Comparison of ENCODE assay signal across 28 mouse cellular contexts in genomic region chr6:144584854-144585253, GRCm38 (mm10).
A peak's percentile ranks its signal among the peaks of the same experiment; 100 is the strongest.
DNase-seq lines count a peak whose midpoint lies in the region; ATAC-seq and TF ChIP-seq lines count a peak whose summit lies in the region.
"Had no signal": no experiment of that assay in that cellular context is flagged by ENCODE, and none has a peak within 500 bp of the region (broad histone marks: within the 10 kb centered on the region; RNA-seq: fewer than 3 reads in every experiment).

No protein-coding gene starts in this region.

- no peak overlapping the region for H3K9ac ChIP-seq in kidney, postnatal 0 days (ENCODE audit: low read depth, low read length)
- no peak overlapping the region for H3K9ac ChIP-seq in intestine, embryonic 16.5 days (ENCODE audit: low read depth, low read length)
- no peak overlapping the region for H3K9ac ChIP-seq in stomach, embryonic 15.5 days
- H3K9ac ChIP-seq: embryonic facial prominence, embryonic 12.5 days; forebrain, embryonic 15.5 days; hindbrain, embryonic 13.5 days; limb, embryonic 15.5 days; liver, embryonic 13.5 days had no signal

- no peaks in the 10 kb centered on the region for H3K9me3 ChIP-seq in kidney, postnatal 0 days (replicated peaks; ENCODE audit: low read length)
- no peaks in the 10 kb centered on the region for H3K9me3 ChIP-seq in intestine, embryonic 16.5 days (ENCODE audit: control insufficient read depth, low read length)
- no peaks in the 10 kb centered on the region for H3K9me3 ChIP-seq in stomach, embryonic 15.5 days
- H3K9me3 ChIP-seq: embryonic facial prominence, embryonic 12.5 days; forebrain, embryonic 15.5 days; heart, embryonic 10.5 days; hindbrain, embryonic 13.5 days; limb, embryonic 10.5 days; limb, embryonic 15.5 days; liver, embryonic 13.5 days had no signal

- H3K4me2 ChIP-seq in kidney, postnatal 0 days (ENCODE audit: low read length) = no peak overlapping the region
- H3K4me2 ChIP-seq in intestine, embryonic 16.5 days (ENCODE audit: low read depth, low read length) = 0 out of 2 replicates have a peak overlapping the region, but pooled peaks have one; percentile 2
- no peak overlapping the region; the same call in 1 of the 2 replicates for H3K4me2 ChIP-seq in stomach, embryonic 15.5 days
- H3K4me2 ChIP-seq: embryonic facial prominence, embryonic 12.5 days; forebrain, embryonic 15.5 days; hindbrain, embryonic 13.5 days; limb, embryonic 15.5 days; liver, embryonic 13.5 days had no signal

- TF ChIP-seq CTCF in kidney, postnatal 0 days (IDR thresholded peaks at IDR 0.05; ENCODE audit: low read depth) = no peak

- WGBS in kidney, postnatal 0 days = 24% methylated on average over 5 of the region's 5 CpGs
- 30% methylated on average over 5 of the region's 5 CpGs for WGBS in intestine, embryonic 16.5 days
- 34% methylated on average over 5 of the region's 5 CpGs for WGBS in stomach, embryonic 15.5 days

- no peak; the same call in 1 of the 2 replicates for ATAC-seq in kidney, postnatal 0 days (replicated peaks; ENCODE audit: low FRiP score, low read depth)
- peak; percentile 83 for ATAC-seq in intestine, embryonic 16.5 days
- peak; percentile 66; the same call in 1 of the 2 replicates for ATAC-seq in stomach, embryonic 15.5 days (ENCODE audit: insufficient read depth, low FRiP score, low read depth)
- ATAC-seq: forebrain, embryonic 15.5 days had no signal

- peak; percentile 14 for DNase-seq in kidney, postnatal 0 days (ENCODE audit: low spot score)
- DNase-seq in kidney, postnatal 36 days = no peak
- peak; percentile 60 for DNase-seq in NIH3T3 (ENCODE audit: low read depth)
- DNase-seq in layer of hippocampus, adult 9-11 months = no peak
- no peak for DNase-seq in spleen, adult 12 weeks (ENCODE audit: low spot score)
- DNase-seq in lung, postnatal 25 days (ENCODE audit: low spot score) = no peak
- DNase-seq: adrenal gland, adult 8-10 months; B cell, adult 2 months; cerebellum, adult 2 months; cerebellum, postnatal 14 days; embryo, embryonic 11 days; gastrocnemius, adult 2 months; heart, postnatal 4 days; kidney, adult 18-20 months; liver, embryonic 13.5 days; lung, adult 2 months; lung, postnatal 10 days; midbrain, embryonic 14.5 days; thymus, adult 2 months; thymus, postnatal 36 days had no signal

- no peak overlapping the region for H3K4me3 ChIP-seq in kidney, postnatal 0 days (replicated peaks; ENCODE audit: low read depth, low read length)
- no peak overlapping the region for H3K4me3 ChIP-seq in intestine, embryonic 16.5 days (ENCODE audit: low read length)
- H3K4me3 ChIP-seq in stomach, embryonic 15.5 days (replicated peaks) = no peak overlapping the region
- H3K4me3 ChIP-seq: embryonic facial prominence, embryonic 12.5 days; forebrain, embryonic 15.5 days; gastrocnemius, adult 2 months; heart, embryonic 10.5 days; hindbrain, embryonic 13.5 days; limb, embryonic 10.5 days; limb, embryonic 15.5 days; liver, embryonic 13.5 days had no signal

- H3K27ac ChIP-seq in kidney, postnatal 0 days = no peak overlapping the region
- H3K27ac ChIP-seq in intestine, embryonic 16.5 days (ENCODE audit: low read length) = 0 out of 2 replicates have a peak overlapping the region, but pooled peaks have one; percentile 25
- H3K27ac ChIP-seq in stomach, embryonic 15.5 days = peak overlapping the region; percentile 5; the same call in 1 of the 2 replicates
- H3K27ac ChIP-seq: embryonic facial prominence, embryonic 12.5 days; forebrain, embryonic 15.5 days; gastrocnemius, adult 2 months; heart, embryonic 10.5 days; hindbrain, embryonic 13.5 days; limb, embryonic 10.5 days; limb, embryonic 15.5 days; liver, embryonic 13.5 days had no signal

- H3K4me1 ChIP-seq in kidney, postnatal 0 days (replicated peaks; ENCODE audit: insufficient read depth, low read length) = no peaks in the 10 kb centered on the region
- no peaks in the 10 kb centered on the region for H3K4me1 ChIP-seq in intestine, embryonic 16.5 days (ENCODE audit: control insufficient read depth, insufficient read depth, low read length)
- no peaks in the 10 kb centered on the region for H3K4me1 ChIP-seq in stomach, embryonic 15.5 days
- H3K4me1 ChIP-seq: embryonic facial prominence, embryonic 12.5 days; limb, embryonic 15.5 days had no signal

- H3K36me3 ChIP-seq in kidney, postnatal 0 days (ENCODE audit: insufficient read depth, low read length) = no peaks in the 10 kb centered on the region
- no peaks in the 10 kb centered on the region for H3K36me3 ChIP-seq in intestine, embryonic 16.5 days (ENCODE audit: control insufficient read depth, insufficient read depth, low read length)
- H3K36me3 ChIP-seq in stomach, embryonic 15.5 days = no peaks in the 10 kb centered on the region
- H3K36me3 ChIP-seq: embryonic facial prominence, embryonic 12.5 days; forebrain, embryonic 15.5 days; heart, embryonic 10.5 days; hindbrain, embryonic 13.5 days; limb, embryonic 10.5 days; limb, embryonic 15.5 days; liver, embryonic 13.5 days had no signal

- no peaks in the 10 kb centered on the region for H3K27me3 ChIP-seq in kidney, postnatal 0 days (ENCODE audit: insufficient read depth, low read length)
- H3K27me3 ChIP-seq in intestine, embryonic 16.5 days (replicated peaks; ENCODE audit: control insufficient read depth, insufficient read depth, low read length) = no peaks in the 10 kb centered on the region
- no peaks in the 10 kb centered on the region for H3K27me3 ChIP-seq in stomach, embryonic 15.5 days (replicated peaks)
- H3K27me3 ChIP-seq: embryonic facial prominence, embryonic 12.5 days; forebrain, embryonic 15.5 days; limb, embryonic 15.5 days; liver, embryonic 13.5 days had no signal

Comparison
In these comparisons a context has a peak if more than half of its experiments do, and no peak if none do; other contexts are left out.
1. DNase-seq: peak in kidney, postnatal 0 days (single experiment) and NIH3T3 (single experiment); none in kidney, postnatal 36 days (0 of 2), layer of hippocampus, adult 9-11 months (single experiment), spleen, adult 12 weeks (single experiment) and lung, postnatal 25 days (single experiment).